Mouse (Mus musculus) forebrain, postnatal 0 days (tissue): ENCODE results near the gene Msl3l2. TPM values are rescaled to one million over a fixed set of nuclear protein-coding genes. Genes with fewer than 3 reads are reported as not detected.

Experiments
- ATAC-seq: fragments of 200-750 bp; cut with Nextera tagmentation; 2 replicates; pipeline ENCODE4 v1.8.0; 2017; ENCODE audit warnings: mild to moderate bottlenecking, moderate library complexity
- DNase-seq: peaks from one replicate; pipeline ENCODE4 v3.0.0-alpha.2; 2015
- H3K27ac ChIP-seq: fragments of 300-500 bp; sonication (generic); 2 replicates; pipeline ENCODE4 v1.5.1; 2014; ENCODE audit warnings: low read depth, mild to moderate bottlenecking, antibody characterized with exemption, low read length, moderate library complexity, mixed read lengths
- H3K27me3 ChIP-seq: fragments of 300-500 bp; sonication (generic); 2 replicates; pipeline ENCODE4 v1.6.1; 2014; ENCODE audit warnings: mild to moderate bottlenecking, low read length, mixed read lengths; ENCODE audit not compliant: insufficient read depth
- H3K36me3 ChIP-seq: fragments of 300-500 bp; sonication (generic); 2 replicates; pipeline ENCODE4 v1.6.1; 2014; ENCODE audit warnings: mild to moderate bottlenecking, moderate library complexity; ENCODE audit not compliant: insufficient read depth
- H3K4me1 ChIP-seq: fragments of 300-500 bp; sonication (generic); 2 replicates; pipeline ENCODE4 v1.6.1; 2014; ENCODE audit warnings: antibody characterized with exemption; ENCODE audit not compliant: insufficient read depth
- H3K4me2 ChIP-seq: fragments of 300-500 bp; sonication (generic); 2 replicates; pipeline ENCODE4 v1.6.1; 2014; ENCODE audit warnings: low read depth, mild to moderate bottlenecking, moderate library complexity
- H3K4me3 ChIP-seq: fragments of 300-500 bp; sonication (generic); 2 replicates; pipeline ENCODE4 v1.5.1; 2014; ENCODE audit warnings: low read depth, low read length, mixed read lengths
- H3K9ac ChIP-seq: fragments of 300-500 bp; sonication (generic); 2 replicates; pipeline ENCODE4 v1.6.1; 2014; ENCODE audit warnings: mild to moderate bottlenecking
- H3K9me3 ChIP-seq: fragments of 300-500 bp; sonication (generic); 2 replicates; pipeline ENCODE4 v1.6.1; 2016; ENCODE audit warnings: low read length
- CTCF ChIP-seq: sonication (generic); IDR thresholded peaks from 2 replicates; pipeline ENCODE4 v1.5.1; 2016; ENCODE audit warnings: antibody characterized with exemption, control low read depth, low read depth
- WGBS: fragments of 180-500 bp; shearing (Covaris S2); extraction: QIAGEN DNeasy Blood & Tissue Kit; methylation state at CpG from one replicate; pipeline ENCODE4 v1.1.7; 2014; 5-methylcytosine and 5-hydroxymethylcytosine counted together
- polyA plus RNA-seq: library from polyadenylated mRNA; unstranded; fragments of >200 nt; fragmentation: Nextera tagmentation; extraction: Ambion mirVana; gene quantifications from 2 replicates; pipeline ENCODE4 v1.2.1, GENCODE M21; 2015
- total RNA-seq: library from RNA; depleted of rRNA; stranded (reverse); fragments of >200 nt; gene quantifications from 2 replicates; pipeline ENCODE4 v1.2.3, GENCODE M21; 2014; rRNA removed

Msl3l2 gene
- total and polyA plus RNA-seq, 2 experiments from 2014 or later: 14.9 to 18.9 TPM

DNA sequence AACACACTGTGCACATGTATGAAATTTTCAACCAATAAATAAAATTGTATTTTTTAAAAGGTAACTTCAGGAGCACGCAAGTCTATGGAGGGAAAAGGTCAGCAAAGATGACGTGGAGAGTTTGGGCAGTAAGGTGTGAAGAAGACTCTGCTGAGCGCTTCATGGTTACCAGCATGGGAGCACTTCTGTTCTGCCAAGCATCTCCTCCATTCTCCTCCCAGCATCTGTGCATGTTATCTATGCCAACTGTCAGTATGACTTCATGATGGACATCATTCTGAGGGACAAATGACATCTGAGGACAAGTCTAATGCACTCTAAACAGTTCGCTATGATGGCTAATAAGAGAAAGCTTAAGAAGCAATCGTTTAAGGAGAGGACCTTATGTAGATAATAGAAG is 30.5 kb downstream of the Msl3l2 start:
- H3K27me3 ChIP-seq: no peaks in the 10 kb centered on the region
- no peak for ATAC-seq
- no peak overlapping the region for H3K4me3 ChIP-seq
- H3K27ac ChIP-seq: no peak overlapping the region
- WGBS: 96% methylated on average over 5 of the region's 5 CpGs
- H3K9ac ChIP-seq: no peak overlapping the region
- TF ChIP-seq CTCF: no peak
- DNase-seq: no peak
- no peaks in the 10 kb centered on the region for H3K36me3 ChIP-seq
- H3K4me1 ChIP-seq: no peaks in the 10 kb centered on the region
- no peaks in the 10 kb centered on the region for H3K9me3 ChIP-seq
- H3K4me2 ChIP-seq: no peak overlapping the region

DNA sequence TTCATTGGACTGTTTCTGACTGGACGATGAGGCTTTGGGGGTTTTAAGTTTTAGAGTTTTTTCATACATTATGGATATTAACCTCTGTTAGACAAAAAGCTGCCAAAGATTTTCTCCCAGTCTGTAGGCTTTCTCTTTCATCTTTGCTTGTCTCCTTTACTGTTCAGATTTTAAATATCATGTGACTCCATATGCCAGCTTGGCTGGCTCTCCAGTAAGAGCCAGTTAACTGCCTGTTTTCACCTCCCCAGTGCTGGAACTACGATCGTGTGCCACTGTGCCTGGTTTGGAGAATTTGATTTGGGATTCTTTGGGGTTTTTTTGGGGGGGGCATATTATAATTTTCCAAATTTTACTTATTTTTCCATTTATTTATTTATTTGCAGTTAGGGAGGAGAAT is 42.2 kb downstream of the Msl3l2 start:
- no peaks in the 10 kb centered on the region for H3K36me3 ChIP-seq
- no peak for TF ChIP-seq CTCF
- 65% methylated on average over 3 of the region's 3 CpGs for WGBS
- no peaks in the 10 kb centered on the region for H3K4me1 ChIP-seq
- peak; percentile 75; the same call in 1 of the 2 replicates for ATAC-seq
- no peak overlapping the region for H3K4me3 ChIP-seq
- no peak overlapping the region for H3K9ac ChIP-seq
- peak; percentile 42 for DNase-seq
- H3K27ac ChIP-seq: no peak overlapping the region
- H3K9me3 ChIP-seq: 0 out of 2 replicates have a peak, but pooled peaks cover 5% of the 10 kb centered on the region
- no peaks in the 10 kb centered on the region for H3K27me3 ChIP-seq
- no peak overlapping the region for H3K4me2 ChIP-seq

DNA sequence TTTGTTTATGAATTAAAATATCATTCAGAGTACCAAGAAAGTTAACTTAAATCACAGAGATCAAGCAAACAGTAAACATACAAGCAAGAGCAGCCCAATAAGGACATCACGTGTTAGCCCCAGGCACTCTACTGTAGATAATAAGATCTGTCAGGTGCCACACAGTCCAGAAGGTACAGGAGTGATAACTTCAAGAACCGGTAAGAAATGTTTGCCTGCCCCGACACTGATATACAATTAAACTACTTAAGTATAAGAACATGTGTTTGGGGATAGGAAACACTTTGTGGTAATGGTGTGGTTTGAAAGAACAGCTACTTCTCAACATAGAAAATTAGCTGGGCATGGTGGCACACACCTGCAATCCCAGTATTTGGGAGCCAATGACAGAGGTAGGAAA is 50.2 kb downstream of the Msl3l2 start:
- no peaks in the 10 kb centered on the region for H3K4me1 ChIP-seq
- DNase-seq (no peak), ATAC-seq (no peak)
- H3K36me3 ChIP-seq: no peaks in the 10 kb centered on the region
- TF ChIP-seq CTCF: no peak
- no peaks in the 10 kb centered on the region for H3K27me3 ChIP-seq
- H3K9ac ChIP-seq: no peak overlapping the region
- H3K4me3 ChIP-seq: no peak overlapping the region
- 96% methylated on average over 3 of the region's 3 CpGs for WGBS
- H3K27ac ChIP-seq: no peak overlapping the region
- no peak overlapping the region for H3K4me2 ChIP-seq
- no peaks in the 10 kb centered on the region for H3K9me3 ChIP-seq

GRCm38 (mm10) chr10:56158207-56158606 is 51.5 kb downstream of the Msl3l2 start:
- Histone ChIP-seq H3K36me3 (no peaks in the 10 kb centered on the region), H3K4me3 (no peak overlapping the region), H3K9ac (no peak overlapping the region), H3K27ac (no peak overlapping the region), H3K27me3 (no peaks in the 10 kb centered on the region), H3K4me1 (no peaks in the 10 kb centered on the region), H3K9me3 (no peaks in the 10 kb centered on the region), H3K4me2 (no peak overlapping the region)
- TF ChIP-seq CTCF: no peak
- WGBS: 19% methylated on average over 3 of the region's 3 CpGs
- DNase-seq (peak; percentile 11), ATAC-seq (peak; percentile 55)

- no peaks in the 10 kb centered on the region for H3K4me1 ChIP-seq
- no peak overlapping the region for H3K4me2 ChIP-seq
- H3K9me3 ChIP-seq: no peaks in the 10 kb centered on the region
- 25% methylated on average over 2 of the region's 2 CpGs for WGBS
- no peaks in the 10 kb centered on the region for H3K27me3 ChIP-seq
- ATAC-seq: no peak
- no peak for DNase-seq
- no peak overlapping the region for H3K4me3 ChIP-seq
- TF ChIP-seq CTCF: no peak
- no peak overlapping the region for H3K9ac ChIP-seq
- no peak overlapping the region for H3K27ac ChIP-seq
- no peaks in the 10 kb centered on the region for H3K36me3 ChIP-seq
These were observed 52.0 kb downstream of the Msl3l2 start for GRCm38 (mm10) chr10:56158748-56159147.

DNA sequence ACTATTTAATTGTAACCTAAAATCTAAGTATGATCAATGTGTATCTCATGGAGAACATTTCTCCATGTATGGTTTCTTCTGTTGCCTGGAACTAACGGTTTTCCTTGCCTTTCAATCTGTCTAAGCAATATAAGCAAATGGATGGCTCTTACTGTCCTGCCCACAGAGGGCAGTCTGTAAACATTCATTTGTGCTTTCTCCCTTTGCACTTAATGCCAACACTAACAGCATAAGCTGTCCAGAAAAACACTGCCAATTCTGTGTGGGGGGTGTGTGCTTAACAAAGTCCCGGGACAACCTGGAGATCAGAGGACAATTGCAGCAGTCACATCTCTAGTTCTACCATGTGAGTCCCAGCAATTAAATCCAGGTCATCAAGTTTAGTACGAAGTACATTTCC is 57.7 kb downstream of the Msl3l2 start:
- H3K36me3 ChIP-seq: no peaks in the 10 kb centered on the region
- H3K27me3 ChIP-seq: no peaks in the 10 kb centered on the region
- H3K9me3 ChIP-seq: no peaks in the 10 kb centered on the region
- no peak for ATAC-seq
- no peaks in the 10 kb centered on the region for H3K4me1 ChIP-seq
- DNase-seq: no peak
- WGBS: 33% methylated on average over 3 of the region's 3 CpGs
- no peak overlapping the region for H3K9ac ChIP-seq
- H3K4me2 ChIP-seq: no peak overlapping the region
- no peak for TF ChIP-seq CTCF
- no peak overlapping the region for H3K4me3 ChIP-seq
- no peak overlapping the region for H3K27ac ChIP-seq

- DNase-seq (no peak), ATAC-seq (no peak)
- no peak for TF ChIP-seq CTCF
- H3K36me3 ChIP-seq: no peaks in the 10 kb centered on the region
- 90% methylated on average over 4 of the region's 4 CpGs for WGBS
- no peaks in the 10 kb centered on the region for H3K4me1 ChIP-seq
- H3K9ac ChIP-seq: no peak overlapping the region
- no peak overlapping the region for H3K27ac ChIP-seq
- no peak overlapping the region for H3K4me3 ChIP-seq
- H3K4me2 ChIP-seq: no peak overlapping the region
- no peaks in the 10 kb centered on the region for H3K27me3 ChIP-seq
- H3K9me3 ChIP-seq: no peaks in the 10 kb centered on the region
These were observed 59.0 kb downstream of the Msl3l2 start for GRCm38 (mm10) chr10:56165758-56166157.

Other genes starting within 250 kb of the Msl3l2 start
- 6.8 and 7.5 TPM in 2 replicates for gene Tbc1d32, start 121.8 kb downstream of the Msl3l2 start, total RNA-seq
- 1.4 and 2.2 TPM in 2 replicates for gene Tbc1d32, start 121.8 kb downstream of the Msl3l2 start, polyA plus RNA-seq